Mouse (Mus musculus) embryonic facial prominence, embryonic 10.5 days (tissue): ENCODE measurements at regions not wholly inside any gene's neighbourhood (a gene's known extent, or its start where the extent isn't known, plus 50 kb on each side); places are given as distances from the start of the nearest gene placed in this dataset.

Source experiments
- DNase-seq: peaks from one replicate; pipeline ENCODE4 v3.0.0-alpha.2; 2017; ENCODE audit warnings: low spot score
- H3K27ac ChIP-seq: fragments of 300-500 bp; sonication (generic); replicated peaks from 2 replicates; pipeline ENCODE4 v1.5.1; 2016; ENCODE audit warnings: mild to moderate bottlenecking
- H3K27me3 ChIP-seq: fragments of 300-500 bp; sonication (generic); replicated peaks from 2 replicates; pipeline ENCODE4 v1.6.1; 2016; ENCODE audit warnings: low read depth, mild to moderate bottlenecking; ENCODE audit not compliant: poor library complexity, severe bottlenecking
- H3K36me3 ChIP-seq: fragments of 300-500 bp; sonication (generic); replicated peaks from 2 replicates; pipeline ENCODE4 v1.6.1; 2016; ENCODE audit warnings: mild to moderate bottlenecking, moderate library complexity
- H3K4me1 ChIP-seq: fragments of 300-500 bp; sonication (generic); 2 replicates; pipeline ENCODE4 v1.6.1; 2016
- H3K4me3 ChIP-seq: fragments of 300-500 bp; sonication (generic); 2 replicates; pipeline ENCODE4 v1.5.1; 2016; ENCODE audit warnings: mild to moderate bottlenecking, moderate library complexity
- H3K9me3 ChIP-seq: fragments of 300-500 bp; sonication (generic); 2 replicates; pipeline ENCODE4 v1.6.1; 2016; ENCODE audit warnings: mild to moderate bottlenecking
- WGBS: fragments of 180-500 bp; shearing (Covaris S2); methylation state at CpG from one replicate; pipeline ENCODE4 v1.1.7; 2016; 5-methylcytosine and 5-hydroxymethylcytosine counted together

DNA sequence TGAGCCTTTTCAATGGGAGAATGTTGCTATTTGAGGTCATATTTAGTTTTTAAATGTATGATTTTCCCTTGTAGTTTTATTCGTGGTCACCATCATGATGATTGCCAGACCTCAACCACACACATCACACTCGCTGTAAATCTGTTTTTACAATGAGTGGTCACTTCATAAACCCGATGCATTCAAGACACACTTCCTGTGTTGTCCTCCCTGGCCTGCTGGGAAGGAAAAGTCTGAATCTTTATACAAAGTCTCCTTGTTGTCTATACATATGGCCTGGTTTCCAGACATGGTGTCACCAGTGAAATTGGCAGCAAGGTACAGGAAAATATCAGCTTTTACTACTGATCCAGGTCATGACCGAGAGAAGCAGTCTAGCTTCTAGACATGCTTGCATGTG, 230.7 kb upstream of the P2ry1 start:
- Histone ChIP-seq H3K27ac (no peak overlapping the region), H3K4me3 (no peak overlapping the region), H3K4me1 (no peaks in the 10 kb centered on the region), H3K9me3 (no peaks in the 10 kb centered on the region), H3K36me3 (no peaks in the 10 kb centered on the region), H3K27me3 (no peaks in the 10 kb centered on the region)
- no peak for DNase-seq
- WGBS = 81% methylated on average over 4 of the region's 4 CpGs

GRCm38 (mm10) chr3:60773383-60773782, 229.2 kb upstream of the P2ry1 start:
- Histone ChIP-seq H3K9me3 (no peaks in the 10 kb centered on the region), H3K27me3 (no peaks in the 10 kb centered on the region), H3K4me3 (no peak overlapping the region), H3K36me3 (no peaks in the 10 kb centered on the region), H3K4me1 (no peaks in the 10 kb centered on the region), H3K27ac (no peak overlapping the region)
- DNase-seq = no peak
- WGBS = 79% methylated on average over 3 of the region's 3 CpGs

- no peak overlapping the region for H3K4me3 ChIP-seq
- peaks cover 8% of the 10 kb centered on the region; the same call in 1 of the 2 replicates for H3K4me1 ChIP-seq
- no peaks in the 10 kb centered on the region for H3K36me3 ChIP-seq
- WGBS = 57% methylated on average over 9 of the region's 9 CpGs
- no peaks in the 10 kb centered on the region for H3K9me3 ChIP-seq
- DNase-seq = peak; percentile 38
- no peak overlapping the region; the same call in 1 of the 2 replicates for H3K27ac ChIP-seq
- no peaks in the 10 kb centered on the region for H3K27me3 ChIP-seq
Measured at GRCm38 (mm10) chr3:60785137-60785875, 217.3 kb upstream of the P2ry1 start.

GRCm38 (mm10) chr3:60787989-60788388, 214.6 kb upstream of the P2ry1 start:
- no peak for DNase-seq
- no peak overlapping the region for H3K27ac ChIP-seq
- H3K27me3 ChIP-seq = no peaks in the 10 kb centered on the region
- peaks cover 8% of the 10 kb centered on the region; the same call in 1 of the 2 replicates for H3K4me1 ChIP-seq
- H3K36me3 ChIP-seq = no peaks in the 10 kb centered on the region
- H3K4me3 ChIP-seq = no peak overlapping the region
- H3K9me3 ChIP-seq = no peaks in the 10 kb centered on the region
- WGBS = 88% methylated on average over 8 of the region's 8 CpGs

GRCm38 (mm10) chr3:60789441-60789840, 213.2 kb upstream of the P2ry1 start:
- no peak overlapping the region for H3K27ac ChIP-seq
- no peaks in the 10 kb centered on the region for H3K9me3 ChIP-seq
- WGBS = 90% methylated on average over 4 of the region's 4 CpGs
- no peak overlapping the region for H3K4me3 ChIP-seq
- H3K27me3 ChIP-seq = no peaks in the 10 kb centered on the region
- no peaks in the 10 kb centered on the region for H3K36me3 ChIP-seq
- peaks cover 8% of the 10 kb centered on the region; the same call in 1 of the 2 replicates for H3K4me1 ChIP-seq
- DNase-seq = no peak

DNA sequence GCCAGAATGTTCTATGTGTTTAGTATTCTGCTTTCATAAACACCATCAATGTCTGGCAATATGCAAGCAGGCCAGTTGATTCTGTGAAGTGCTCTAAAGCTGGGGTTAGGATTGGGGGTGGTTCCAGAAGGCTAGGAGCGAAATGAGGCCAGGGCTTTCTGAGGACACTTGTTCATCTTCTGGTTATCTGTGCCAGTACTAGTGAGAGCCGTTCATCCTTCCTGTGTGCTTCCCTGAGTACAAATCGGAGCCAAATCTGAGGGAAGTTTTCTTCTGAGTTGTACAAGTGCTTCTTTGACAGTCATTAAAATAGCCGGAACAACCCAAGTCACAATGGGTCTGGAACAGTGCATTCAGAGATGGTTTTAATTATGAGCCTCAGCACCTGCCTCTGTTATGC, 210.4 kb upstream of the P2ry1 start:
- no peak for DNase-seq
- Histone ChIP-seq H3K27ac (no peak overlapping the region), H3K4me1 (no peaks in the 10 kb centered on the region), H3K9me3 (no peaks in the 10 kb centered on the region), H3K27me3 (no peaks in the 10 kb centered on the region), H3K36me3 (no peaks in the 10 kb centered on the region), H3K4me3 (no peak overlapping the region)
- WGBS = 67% methylated on average over 4 of the region's 4 CpGs

DNA sequence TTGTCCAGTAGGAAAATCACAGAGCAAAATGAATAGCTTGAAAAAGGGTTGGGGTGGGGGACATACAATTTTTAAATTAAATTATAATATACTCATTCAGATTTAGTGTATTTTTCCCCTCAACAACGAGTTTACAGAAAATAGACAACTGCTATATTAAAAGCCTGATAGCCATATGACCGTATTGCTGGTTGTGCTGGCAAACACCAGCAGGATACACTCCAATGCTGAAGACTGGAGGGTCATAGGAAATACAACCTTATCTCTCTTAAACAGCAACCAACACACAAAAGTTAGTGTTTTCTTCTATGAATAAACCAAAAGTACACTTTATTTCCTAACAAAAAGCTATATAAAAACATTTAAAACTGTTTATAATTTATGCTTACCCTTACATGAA, 206.4 kb upstream of the P2ry1 start:
- no peak for DNase-seq
- Histone ChIP-seq H3K9me3 (no peaks in the 10 kb centered on the region), H3K36me3 (no peaks in the 10 kb centered on the region), H3K27ac (no peak overlapping the region), H3K4me3 (no peak overlapping the region), H3K4me1 (no peaks in the 10 kb centered on the region), H3K27me3 (no peaks in the 10 kb centered on the region)
- 87% methylated on average over 2 of the region's 2 CpGs for WGBS

- Histone ChIP-seq H3K27ac (no peak overlapping the region), H3K36me3 (no peaks in the 10 kb centered on the region), H3K9me3 (no peaks in the 10 kb centered on the region), H3K27me3 (no peaks in the 10 kb centered on the region), H3K4me3 (no peak overlapping the region), H3K4me1 (no peaks in the 10 kb centered on the region)
- no peak for DNase-seq
- 81% methylated on average over 6 of the region's 6 CpGs for WGBS
Measured at GRCm38 (mm10) chr3:60797808-60798207, 204.8 kb upstream of the P2ry1 start.

GRCm38 (mm10) chr3:60798461-60798860, 204.1 kb upstream of the P2ry1 start:
- WGBS = 79% methylated on average over 2 of the region's 2 CpGs
- Histone ChIP-seq H3K27ac (no peak overlapping the region), H3K9me3 (no peaks in the 10 kb centered on the region), H3K27me3 (no peaks in the 10 kb centered on the region), H3K4me1 (no peaks in the 10 kb centered on the region), H3K36me3 (no peaks in the 10 kb centered on the region), H3K4me3 (no peak overlapping the region)
- DNase-seq = no peak

GRCm38 (mm10) chr3:60798862-60799261, 203.7 kb upstream of the P2ry1 start:
- no peak overlapping the region for H3K27ac ChIP-seq
- no peak for DNase-seq
- 79% methylated on average over 5 of the region's 5 CpGs for WGBS

GRCm38 (mm10) chr3:60804711-60805293, 197.8 kb upstream of the P2ry1 start:
- WGBS = 92% methylated on average over 3 of the region's 3 CpGs
- H3K4me3 ChIP-seq = no peak overlapping the region
- H3K4me1 ChIP-seq = no peaks in the 10 kb centered on the region
- H3K27ac ChIP-seq = no peak overlapping the region
- DNase-seq = no peak
- no peaks in the 10 kb centered on the region for H3K9me3 ChIP-seq
- no peaks in the 10 kb centered on the region for H3K36me3 ChIP-seq
- no peaks in the 10 kb centered on the region for H3K27me3 ChIP-seq

More at GRCm38 (mm10) chr3:60798862-60799261, 203.7 kb upstream of the P2ry1 start:
- H3K27me3 ChIP-seq = no peaks in the 10 kb centered on the region
- H3K4me1 ChIP-seq = no peaks in the 10 kb centered on the region
- H3K9me3 ChIP-seq = no peaks in the 10 kb centered on the region
- no peak overlapping the region for H3K4me3 ChIP-seq
- H3K36me3 ChIP-seq = no peaks in the 10 kb centered on the region

- 64% methylated on average over 5 of the region's 5 CpGs for WGBS
- DNase-seq = no peak
- no peaks in the 10 kb centered on the region for H3K27me3 ChIP-seq
Measured at GRCm38 (mm10) chr3:60811924-60812323, 190.7 kb upstream of the P2ry1 start.

DNA sequence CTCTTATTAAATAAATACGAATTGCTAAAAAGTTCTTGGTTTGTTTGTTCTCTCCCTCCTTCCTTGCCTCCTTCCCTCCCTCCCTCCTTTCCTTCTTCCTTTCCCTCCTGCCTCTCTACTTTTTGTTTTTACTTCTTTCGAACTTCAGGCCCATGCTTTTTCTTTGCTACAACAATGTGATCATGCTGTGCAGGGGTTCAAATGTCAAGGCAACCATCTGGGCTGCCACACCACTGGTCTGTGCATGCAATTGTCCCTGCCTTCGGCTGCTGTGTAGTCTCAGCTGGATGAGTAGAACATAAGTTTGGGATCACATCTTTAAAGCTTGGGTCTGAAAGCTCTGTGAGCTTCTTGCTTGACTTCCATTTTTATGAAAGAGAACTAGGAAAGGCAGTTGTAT, 189.1 kb upstream of the P2ry1 start:
- 0 out of 2 replicates have a peak, but pooled peaks cover 8% of the 10 kb centered on the region for H3K4me1 ChIP-seq
- WGBS = 55% methylated on average over 3 of the region's 3 CpGs
- H3K4me3 ChIP-seq = no peak overlapping the region
- DNase-seq = no peak
- no peak overlapping the region for H3K27ac ChIP-seq
- H3K36me3 ChIP-seq = no peaks in the 10 kb centered on the region
- no peaks in the 10 kb centered on the region for H3K27me3 ChIP-seq
- no peaks in the 10 kb centered on the region for H3K9me3 ChIP-seq

More at GRCm38 (mm10) chr3:60811924-60812323, 190.7 kb upstream of the P2ry1 start:
- H3K4me1 ChIP-seq = 0 out of 2 replicates have a peak, but pooled peaks cover 8% of the 10 kb centered on the region
- no peak overlapping the region for H3K4me3 ChIP-seq
- no peaks in the 10 kb centered on the region for H3K9me3 ChIP-seq
- H3K27ac ChIP-seq = no peak overlapping the region
- H3K36me3 ChIP-seq = no peaks in the 10 kb centered on the region
